Mouse (Mus musculus): ENCODE results near the gene Tgoln1. TPM values are rescaled to one million over a fixed set of nuclear protein-coding genes. Genes with fewer than 3 reads are reported as not detected.
A peak's percentile ranks its signal among the peaks of the same experiment; 100 is the strongest.

The Tgoln1 gene
- polyA plus RNA-seq, 1 experiment from 2014 or later = 25.3 TPM

DNA sequence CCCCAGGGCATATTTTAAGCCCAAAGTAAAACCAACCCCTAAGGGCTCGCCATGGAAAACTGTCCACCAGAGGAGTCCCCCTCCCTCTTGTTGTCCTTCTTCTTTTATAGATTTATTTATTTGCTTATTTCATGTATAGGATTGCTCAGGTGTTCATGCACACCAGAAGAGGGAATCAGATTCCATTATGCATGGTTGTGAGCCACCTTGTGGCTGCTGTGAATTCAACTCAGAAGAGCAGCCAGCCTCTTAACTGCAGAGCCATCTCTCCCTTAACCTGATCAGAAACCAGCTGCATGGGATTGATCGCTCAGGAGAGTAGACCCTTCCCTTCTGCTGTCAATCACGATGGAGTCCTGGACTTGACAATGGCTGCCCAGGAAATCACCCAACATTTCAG, 20.1 kb upstream of the Tgoln1 start:
- Histone ChIP-seq H3K4me1 (ENCODE audit: control insufficient read depth, insufficient read depth, low read length) (peaks cover 4% of the 10 kb centered on the region; the same call in 1 of the 2 replicates), H3K36me3 (ENCODE audit: control insufficient read depth, insufficient read depth, low read length) (no peaks in the 10 kb centered on the region), H3K27me3 (ENCODE audit: control insufficient read depth, insufficient read depth, low read length) (no peaks in the 10 kb centered on the region), H3K4me3 (ENCODE audit: low read depth, low read length) (no peak overlapping the region), H3K4me2 (no peak overlapping the region), H3K9me3 (replicated peaks; ENCODE audit: control insufficient read depth, low read length) (no peaks in the 10 kb centered on the region), H3K27ac (ENCODE audit: low read depth, low read length) (no peak overlapping the region), H3K9ac (ENCODE audit: low read depth, low read length) (no peak overlapping the region)
- no peak for ATAC-seq (replicated peaks; ENCODE audit: insufficient number of reproducible peaks, low FRiP score, low TSS enrichment)
- 74% methylated on average over 3 of the region's 3 CpGs for WGBS (ENCODE audit: insufficient replicate concordance)

DNA sequence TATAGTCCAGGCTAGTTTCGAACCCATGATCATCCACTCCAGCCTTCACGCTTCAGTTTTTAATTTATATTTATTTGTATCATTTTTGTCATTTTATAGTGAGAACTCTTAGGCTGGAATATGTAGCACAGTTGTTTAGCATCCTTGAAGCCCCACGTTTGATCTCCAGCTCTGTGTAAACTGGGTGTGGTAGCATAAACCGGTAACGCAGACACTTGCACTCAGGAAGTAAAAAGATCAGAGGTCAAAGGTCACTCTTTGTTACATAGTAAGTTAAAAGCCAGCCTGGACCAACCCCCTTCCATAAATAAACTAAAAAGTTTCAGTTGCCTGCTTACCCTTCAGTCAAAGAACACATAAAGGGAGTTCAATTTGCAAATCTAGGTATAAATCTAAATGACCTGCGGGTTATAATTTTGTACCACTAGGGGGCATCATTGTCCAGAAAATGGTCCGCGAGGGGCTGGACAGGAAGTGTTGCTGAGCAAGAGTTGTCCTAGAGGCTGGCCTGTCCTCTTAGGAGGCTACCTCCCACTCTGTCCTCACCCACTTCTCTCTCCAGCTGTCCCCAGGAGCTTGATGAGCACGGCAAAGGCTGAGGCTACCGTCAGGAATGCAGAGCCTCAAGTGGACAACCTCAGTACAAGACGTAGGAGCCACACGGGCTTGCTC, 19.1 kb upstream of the Tgoln1 start:
- 40% methylated on average over 12 of the region's 12 CpGs for WGBS (ENCODE audit: insufficient replicate concordance)
- Histone ChIP-seq H3K36me3 (ENCODE audit: control insufficient read depth, insufficient read depth, low read length) (no peaks in the 10 kb centered on the region), H3K4me1 (ENCODE audit: control insufficient read depth, insufficient read depth, low read length) (peaks cover 4% of the 10 kb centered on the region; the same call in 1 of the 2 replicates), H3K9ac (ENCODE audit: low read depth, low read length) (0 out of 2 replicates have a peak overlapping the region, but pooled peaks have one; percentile 40), H3K4me3 (ENCODE audit: low read depth, low read length) (no peak overlapping the region), H3K9me3 (replicated peaks; ENCODE audit: control insufficient read depth, low read length) (no peaks in the 10 kb centered on the region), H3K4me2 (peak overlapping the region; percentile 43; the same call in 1 of the 2 replicates), H3K27ac (ENCODE audit: low read depth, low read length) (no peak overlapping the region), H3K27me3 (ENCODE audit: control insufficient read depth, insufficient read depth, low read length) (no peaks in the 10 kb centered on the region)
- no peak; the same call in 1 of the 2 replicates for ATAC-seq (replicated peaks; ENCODE audit: insufficient number of reproducible peaks, low FRiP score, low TSS enrichment)

DNA sequence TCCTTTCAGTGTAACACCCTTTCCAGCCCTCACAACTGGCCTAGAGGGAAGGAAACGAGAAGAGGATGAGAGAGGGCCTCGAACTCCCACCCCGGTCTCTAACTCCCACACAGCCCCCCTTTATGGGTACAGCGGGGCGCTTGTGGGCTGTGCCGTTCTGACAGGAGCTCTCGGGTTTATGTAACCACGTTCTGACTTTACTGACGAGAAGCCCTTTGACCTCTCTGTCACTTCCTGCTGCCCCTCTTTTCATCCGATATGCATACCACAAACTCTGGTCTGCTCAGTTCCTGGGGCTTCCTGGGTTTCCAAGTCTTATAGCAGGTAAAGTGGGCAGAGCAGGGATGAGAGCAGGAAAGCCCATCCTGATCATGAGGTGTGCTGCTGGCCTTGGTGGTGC, 17.5 kb upstream of the Tgoln1 start:
- ATAC-seq (replicated peaks; ENCODE audit: insufficient number of reproducible peaks, low FRiP score, low TSS enrichment) = no peak
- H3K27ac ChIP-seq (ENCODE audit: low read depth, low read length) = no peak overlapping the region
- H3K27me3 ChIP-seq (ENCODE audit: control insufficient read depth, insufficient read depth, low read length) = no peaks in the 10 kb centered on the region
- H3K4me1 ChIP-seq (ENCODE audit: control insufficient read depth, insufficient read depth, low read length) = peaks cover 4% of the 10 kb centered on the region; the same call in 1 of the 2 replicates
- H3K9me3 ChIP-seq (replicated peaks; ENCODE audit: control insufficient read depth, low read length) = no peaks in the 10 kb centered on the region
- WGBS (ENCODE audit: insufficient replicate concordance) = 77% methylated on average over 10 of the region's 10 CpGs
- no peak overlapping the region for H3K9ac ChIP-seq (ENCODE audit: low read depth, low read length)
- no peak overlapping the region for H3K4me2 ChIP-seq
- no peak overlapping the region for H3K4me3 ChIP-seq (ENCODE audit: low read depth, low read length)
- peaks cover 7% of the 10 kb centered on the region for H3K36me3 ChIP-seq (ENCODE audit: control insufficient read depth, insufficient read depth, low read length)

- H3K27ac ChIP-seq (ENCODE audit: low read depth, low read length) = no peak overlapping the region
- 85% methylated on average over 6 of the region's 6 CpGs for WGBS (ENCODE audit: insufficient replicate concordance)
- no peak for ATAC-seq (replicated peaks; ENCODE audit: insufficient number of reproducible peaks, low FRiP score, low TSS enrichment)
- H3K36me3 ChIP-seq (ENCODE audit: control insufficient read depth, insufficient read depth, low read length) = peaks cover 10% of the 10 kb centered on the region
- no peaks in the 10 kb centered on the region for H3K9me3 ChIP-seq (replicated peaks; ENCODE audit: control insufficient read depth, low read length)
- peaks cover 4% of the 10 kb centered on the region; the same call in 1 of the 2 replicates for H3K4me1 ChIP-seq (ENCODE audit: control insufficient read depth, insufficient read depth, low read length)
- H3K27me3 ChIP-seq (ENCODE audit: control insufficient read depth, insufficient read depth, low read length) = no peaks in the 10 kb centered on the region
- H3K4me3 ChIP-seq (ENCODE audit: low read depth, low read length) = no peak overlapping the region
- no peak overlapping the region for H3K9ac ChIP-seq (ENCODE audit: low read depth, low read length)
- no peak overlapping the region for H3K4me2 ChIP-seq
Measured at GRCm38 (mm10) chr6:72631700-72632099, 14.9 kb upstream of the Tgoln1 start.

DNA sequence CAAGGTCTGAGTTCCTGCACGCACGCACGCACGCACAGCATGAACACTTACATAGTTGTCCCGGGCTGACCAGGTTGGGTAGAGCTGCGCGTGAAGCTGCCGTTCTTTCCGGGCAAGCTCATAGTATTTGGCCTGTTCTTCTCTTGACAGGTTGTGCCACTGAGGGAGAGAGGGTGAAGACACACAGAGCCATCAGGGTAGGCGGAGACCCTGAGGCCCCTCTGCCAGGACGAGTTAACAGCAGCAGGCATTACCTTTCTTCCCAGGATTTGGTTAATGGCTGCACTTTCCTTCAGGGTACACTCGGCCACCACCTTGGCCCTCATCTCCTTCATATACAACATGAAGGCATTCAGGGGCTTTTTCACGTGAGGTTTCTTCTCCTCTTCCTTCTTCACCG, 14.2 kb upstream of the Tgoln1 start:
- ATAC-seq (replicated peaks; ENCODE audit: insufficient number of reproducible peaks, low FRiP score, low TSS enrichment) = no peak
- Histone ChIP-seq H3K36me3 (ENCODE audit: control insufficient read depth, insufficient read depth, low read length) (peaks cover 10% of the 10 kb centered on the region), H3K27me3 (ENCODE audit: control insufficient read depth, insufficient read depth, low read length) (no peaks in the 10 kb centered on the region), H3K9me3 (replicated peaks; ENCODE audit: control insufficient read depth, low read length) (no peaks in the 10 kb centered on the region), H3K4me2 (no peak overlapping the region), H3K4me3 (ENCODE audit: low read depth, low read length) (no peak overlapping the region), H3K9ac (ENCODE audit: low read depth, low read length) (no peak overlapping the region), H3K27ac (ENCODE audit: low read depth, low read length) (no peak overlapping the region), H3K4me1 (ENCODE audit: control insufficient read depth, insufficient read depth, low read length) (no peaks in the 10 kb centered on the region; the same call in 1 of the 2 replicates)
- 87% methylated on average over 14 of the region's 14 CpGs for WGBS (ENCODE audit: insufficient replicate concordance)

- H3K36me3 ChIP-seq (ENCODE audit: control insufficient read depth, insufficient read depth, low read length) = peaks cover 10% of the 10 kb centered on the region
- no peaks in the 10 kb centered on the region for H3K9me3 ChIP-seq (replicated peaks; ENCODE audit: control insufficient read depth, low read length)
- no peak overlapping the region for H3K27ac ChIP-seq (ENCODE audit: low read depth, low read length)
- H3K4me1 ChIP-seq (ENCODE audit: control insufficient read depth, insufficient read depth, low read length) = no peaks in the 10 kb centered on the region
- no peak for ATAC-seq (replicated peaks; ENCODE audit: insufficient number of reproducible peaks, low FRiP score, low TSS enrichment)
- no peaks in the 10 kb centered on the region for H3K27me3 ChIP-seq (ENCODE audit: control insufficient read depth, insufficient read depth, low read length)
- no peak overlapping the region for H3K4me3 ChIP-seq (ENCODE audit: low read depth, low read length)
- H3K4me2 ChIP-seq = no peak overlapping the region
- no peak overlapping the region for H3K9ac ChIP-seq (ENCODE audit: low read depth, low read length)
- 93% methylated on average over 2 of the region's 2 CpGs for WGBS (ENCODE audit: insufficient replicate concordance)
Measured at GRCm38 (mm10) chr6:72630370-72630769, 13.6 kb upstream of the Tgoln1 start.

DNA sequence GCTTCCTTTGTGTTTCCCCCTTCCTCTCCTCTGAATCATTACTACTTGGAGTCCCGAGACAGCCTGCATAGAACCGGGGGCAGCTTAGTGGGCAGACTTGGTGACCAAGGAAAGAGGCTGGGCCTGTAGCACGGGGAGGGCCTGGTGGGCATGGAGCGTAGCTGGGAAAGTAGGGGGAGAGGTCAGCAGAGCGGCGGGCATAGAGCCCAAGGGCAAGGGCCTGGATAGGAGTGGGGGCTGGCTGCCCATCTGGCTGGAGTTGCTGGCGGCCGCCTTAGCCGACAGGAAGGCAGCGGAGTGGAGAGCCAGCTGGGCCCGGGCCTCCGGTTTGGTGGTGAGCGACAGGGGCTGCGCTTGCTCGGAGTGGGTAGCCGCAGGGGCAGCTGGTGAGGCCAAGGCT, 10.5 kb upstream of the Tgoln1 start:
- no peak for ATAC-seq (replicated peaks; ENCODE audit: insufficient number of reproducible peaks, low FRiP score, low TSS enrichment)
- Histone ChIP-seq H3K27me3 (ENCODE audit: control insufficient read depth, insufficient read depth, low read length) (no peaks in the 10 kb centered on the region), H3K4me1 (ENCODE audit: control insufficient read depth, insufficient read depth, low read length) (no peaks in the 10 kb centered on the region), H3K36me3 (ENCODE audit: control insufficient read depth, insufficient read depth, low read length) (peaks cover 10% of the 10 kb centered on the region), H3K27ac (ENCODE audit: low read depth, low read length) (0 out of 2 replicates have a peak overlapping the region, but pooled peaks have one; percentile 22), H3K9ac (ENCODE audit: low read depth, low read length) (no peak overlapping the region), H3K4me3 (ENCODE audit: low read depth, low read length) (no peak overlapping the region), H3K4me2 (no peak overlapping the region), H3K9me3 (replicated peaks; ENCODE audit: control insufficient read depth, low read length) (no peaks in the 10 kb centered on the region)
- whole genome bisulfite sequencing (ENCODE audit: insufficient replicate concordance) = 89% methylated on average over 16 of the region's 16 CpGs

DNA sequence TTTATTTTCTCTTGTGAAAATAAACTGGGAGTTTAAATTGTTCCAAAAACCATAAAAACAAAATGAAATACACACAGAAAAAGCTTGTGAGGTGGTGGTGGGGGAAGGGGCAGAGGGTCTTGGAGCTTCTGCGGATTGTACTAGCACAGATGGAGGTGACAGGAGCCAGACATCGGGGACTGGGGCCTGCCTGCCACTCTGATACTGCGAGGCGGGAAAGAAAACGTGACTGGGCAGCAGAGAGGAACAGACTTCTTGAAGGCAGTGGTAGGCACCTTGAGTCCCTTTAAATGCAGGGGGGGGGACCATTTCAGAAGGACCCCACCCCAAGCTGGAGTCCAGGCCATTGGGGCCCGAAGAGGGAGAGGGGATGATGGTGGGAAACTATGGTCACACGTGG, 9.6 kb upstream of the Tgoln1 start:
- no peaks in the 10 kb centered on the region for H3K27me3 ChIP-seq (ENCODE audit: control insufficient read depth, insufficient read depth, low read length)
- H3K4me3 ChIP-seq (ENCODE audit: low read depth, low read length) = no peak overlapping the region
- H3K27ac ChIP-seq (ENCODE audit: low read depth, low read length) = no peak overlapping the region
- H3K4me1 ChIP-seq (ENCODE audit: control insufficient read depth, insufficient read depth, low read length) = no peaks in the 10 kb centered on the region
- H3K9ac ChIP-seq (ENCODE audit: low read depth, low read length) = no peak overlapping the region
- ATAC-seq (replicated peaks; ENCODE audit: insufficient number of reproducible peaks, low FRiP score, low TSS enrichment) = no peak
- 70% methylated on average over 7 of the region's 7 CpGs for whole genome bisulfite sequencing (ENCODE audit: insufficient replicate concordance)
- no peaks in the 10 kb centered on the region for H3K9me3 ChIP-seq (replicated peaks; ENCODE audit: control insufficient read depth, low read length)
- no peak overlapping the region for H3K4me2 ChIP-seq
- peaks cover 10% of the 10 kb centered on the region for H3K36me3 ChIP-seq (ENCODE audit: control insufficient read depth, insufficient read depth, low read length)
